Mouse (Mus musculus) adrenal gland, adult 18-20 months (tissue): ENCODE data around the gene Pygm. TPM values are rescaled to one million over a fixed set of nuclear protein-coding genes. Genes with fewer than 3 reads are reported as not detected.
A peak's percentile ranks its signal among the peaks of the same experiment; 100 is the strongest.

Source experiments
- DNase-seq, 2 experiments: peaks; one replicate each; pipeline ENCODE4 v3.0.0; 2021 to 2022; ENCODE audit warnings: low spot score in 2 of 2
- total RNA-seq, 2 experiments: library from RNA; stranded (reverse); gene quantifications; 1 replicate in 1 of 2; 2 replicates in 1 of 2; pipeline ENCODE4 v1.2.3; 2021

The Pygm gene
- total RNA-seq, 2 experiments from 2014 or later = 55.0 to 65.0 TPM

DNA sequence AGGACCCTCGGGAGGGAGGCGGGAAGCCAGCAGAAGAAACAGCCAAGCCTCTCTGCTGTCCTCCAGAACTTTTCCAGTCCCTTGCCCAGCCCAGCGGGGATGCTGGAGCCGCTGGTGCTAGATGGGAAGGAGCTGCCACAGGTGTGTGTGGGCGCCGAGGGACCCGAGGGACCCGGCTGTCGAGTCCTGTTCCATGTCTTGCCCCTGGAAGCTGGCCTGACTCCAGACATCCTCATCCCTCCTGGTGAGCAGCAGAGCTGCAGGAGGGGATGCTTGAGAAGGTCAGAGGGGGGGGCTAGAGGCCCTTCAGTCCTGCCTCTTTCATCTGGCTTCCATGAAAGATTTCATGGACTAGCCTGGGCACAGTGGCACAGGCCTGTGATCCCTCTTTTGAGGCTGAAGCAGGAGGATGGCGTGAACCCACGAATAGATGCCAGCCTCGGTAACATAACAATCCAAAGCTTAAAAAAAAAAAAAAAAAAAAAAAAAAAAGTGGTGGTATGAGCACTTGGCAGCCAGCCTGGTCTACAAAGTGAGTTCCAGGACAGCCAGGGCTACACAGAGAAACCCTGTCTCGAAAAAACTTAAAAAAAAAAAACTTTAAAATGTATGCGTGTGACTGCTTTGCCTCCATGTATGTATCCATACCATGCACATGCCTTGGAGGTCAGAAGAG lies 32.6 kb upstream of the Pygm start:
- DNase-seq = no peak

DNA sequence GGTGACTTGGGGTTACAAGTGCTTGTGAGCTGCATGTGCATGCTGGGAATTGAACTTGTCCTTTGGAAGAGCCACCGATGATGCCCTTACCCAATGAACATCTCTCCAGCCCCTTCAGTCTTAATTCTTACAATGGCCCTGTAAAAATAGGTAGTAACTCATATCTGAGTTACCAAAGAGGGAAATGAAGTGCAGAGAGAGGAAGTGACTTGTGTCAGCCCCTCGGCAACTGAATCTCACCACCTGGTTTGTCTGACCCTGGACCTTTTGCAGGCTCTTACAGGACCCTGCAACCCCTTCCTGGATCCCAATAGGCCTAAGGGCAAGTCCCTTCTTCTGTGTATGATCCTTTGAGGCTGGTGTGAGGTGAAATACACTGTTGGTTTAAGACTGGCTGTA lies 32.1 kb upstream of the Pygm start:
- no peak for DNase-seq

GRCm38 (mm10) chr19:6354030-6354429 lies 30.2 kb upstream of the Pygm start:
- DNase-seq = no peak

DNA sequence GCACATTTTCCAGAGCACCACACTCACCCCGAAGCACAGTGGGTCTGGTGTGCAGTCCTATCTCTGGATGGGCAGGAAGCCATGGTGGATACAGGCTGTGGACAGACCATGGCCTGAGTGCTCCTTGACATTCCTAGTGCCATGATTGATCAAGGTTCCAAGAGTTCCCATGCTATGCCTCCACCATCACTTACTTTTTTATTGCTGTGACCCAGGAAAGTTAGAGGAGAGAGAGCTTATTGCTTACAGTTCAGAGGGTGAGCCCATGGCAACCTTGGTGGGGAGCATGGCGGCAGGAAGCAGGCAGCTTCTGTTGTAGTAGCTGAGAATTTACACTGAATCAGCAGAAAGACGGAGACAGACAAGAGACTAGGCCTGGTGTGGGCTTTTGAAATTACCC lies 22.9 kb upstream of the Pygm start:
- no peak for DNase-seq

GRCm38 (mm10) chr19:6363091-6363410 lies 21.1 kb upstream of the Pygm start:
- DNase-seq = no peak

DNA sequence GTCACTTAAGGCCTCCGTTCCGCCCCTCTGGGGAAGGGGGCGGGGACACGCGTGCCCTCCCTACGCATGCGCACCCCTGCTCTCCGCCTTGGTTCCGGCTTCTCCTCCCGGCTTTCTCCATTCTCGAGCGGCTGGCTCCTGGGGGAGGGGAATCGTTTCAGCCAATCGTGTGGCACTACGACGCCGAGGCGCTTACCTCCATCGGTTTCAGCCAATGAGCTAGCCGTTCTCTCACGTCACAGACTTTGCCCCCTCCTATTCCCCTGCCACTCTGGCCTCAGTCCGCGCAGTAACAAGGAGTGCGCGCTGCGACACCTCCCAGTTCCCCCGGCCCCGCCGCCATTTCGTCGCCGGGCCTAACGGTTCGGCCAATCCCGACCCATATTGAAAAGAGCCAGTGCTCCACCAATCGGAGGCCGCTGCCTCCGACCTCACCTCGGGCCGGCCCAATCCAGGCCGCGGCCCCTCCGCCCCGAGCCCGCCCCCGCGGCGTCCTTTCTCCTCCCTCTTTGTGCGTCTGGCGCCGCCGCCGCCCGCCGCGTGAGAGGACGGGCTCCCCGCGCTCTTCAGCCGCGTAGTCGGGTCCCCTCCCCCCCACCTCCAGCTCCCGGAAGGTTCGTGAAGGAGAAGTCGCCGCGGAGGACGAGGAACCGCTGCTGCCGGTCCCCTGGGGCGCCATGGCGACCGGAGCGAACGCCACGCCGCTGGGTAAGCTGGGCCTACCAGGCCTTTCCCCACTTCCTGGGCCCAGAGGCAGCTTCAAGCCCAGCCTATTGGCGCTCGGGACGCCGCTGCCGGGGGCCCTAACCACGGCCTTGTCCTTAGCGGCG lies 20.6 kb upstream of the Pygm start, which contains the start of gene Sf1:
Gene Sf1 (plus strand): TSS at position 280 of the 830 bp plus-strand sequence.
- DNase-seq = peak; percentile 99

GRCm38 (mm10) chr19:6364317-6364725 lies 19.9 kb upstream of the Pygm start:
- peak; percentile 91 to 92 for DNase-seq

- DNase-seq = no peak
These were observed 19.4 kb upstream of the Pygm start for GRCm38 (mm10) chr19:6364842-6365241.

DNA sequence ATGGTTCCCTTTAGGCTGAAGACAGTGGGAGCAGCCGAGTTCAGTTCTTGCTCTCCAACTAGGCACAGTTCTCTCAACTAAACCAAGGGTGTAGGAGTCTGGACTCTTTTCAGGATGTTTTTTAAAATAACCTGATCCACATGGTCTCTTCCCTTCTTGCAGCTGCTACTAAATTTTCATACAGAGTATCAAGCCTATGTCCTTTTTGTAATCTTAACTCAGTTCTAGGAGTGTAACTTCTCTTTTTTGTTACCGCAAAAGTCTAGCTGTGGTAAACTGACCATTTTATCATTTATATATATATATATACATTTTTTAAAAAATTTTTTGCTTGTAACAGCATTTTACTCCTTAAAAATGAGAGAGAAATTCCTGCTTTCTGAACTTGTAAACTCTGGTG lies 14.0 kb upstream of the Pygm start:
- no peak for DNase-seq

DNA sequence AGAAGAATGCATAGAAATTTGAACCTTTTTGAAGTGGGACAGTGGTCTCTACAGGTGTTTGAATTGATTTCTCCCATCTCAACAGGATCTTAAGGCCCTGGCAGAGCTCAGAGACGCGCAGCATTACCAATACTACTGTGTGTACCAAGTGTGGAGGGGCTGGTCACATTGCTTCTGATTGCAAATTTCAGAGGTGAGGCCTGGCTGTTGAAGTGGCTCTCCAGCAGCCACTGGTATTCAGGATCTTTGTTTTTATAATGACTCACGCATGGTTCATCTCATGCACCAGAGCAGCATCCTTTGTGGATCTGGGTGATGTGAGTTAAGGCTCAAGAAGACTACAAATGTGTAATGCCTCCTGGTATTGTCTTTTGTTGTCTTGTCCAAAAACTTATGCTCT lies 11.8 kb upstream of the Pygm start:
- DNase-seq = no peak

GRCm38 (mm10) chr19:6373539-6374400 lies 10.4 kb upstream of the Pygm start:
- peak; percentile 81 to 86 for DNase-seq

DNA sequence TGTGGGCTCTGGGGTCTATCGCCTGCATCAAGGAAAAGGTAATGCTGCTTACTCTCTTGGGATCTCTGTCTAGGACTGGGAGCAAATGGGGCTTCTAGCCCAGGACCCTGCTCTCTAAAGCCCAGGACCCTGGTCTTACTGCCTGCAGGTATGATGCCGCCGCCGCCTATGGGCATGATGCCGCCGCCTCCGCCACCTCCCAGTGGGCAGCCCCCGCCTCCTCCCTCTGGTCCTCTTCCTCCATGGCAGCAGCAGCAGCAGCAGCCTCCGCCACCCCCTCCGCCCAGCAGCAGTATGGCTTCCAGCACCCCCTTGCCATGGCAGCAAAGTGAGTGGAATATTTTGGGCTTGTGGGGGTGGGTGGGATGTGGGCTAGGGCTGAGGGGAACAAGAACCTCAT lies 9.6 kb upstream of the Pygm start:
- no peak for DNase-seq

- no peak for DNase-seq
These were observed 8.6 kb upstream of the Pygm start for GRCm38 (mm10) chr19:6375423-6376254.

DNA sequence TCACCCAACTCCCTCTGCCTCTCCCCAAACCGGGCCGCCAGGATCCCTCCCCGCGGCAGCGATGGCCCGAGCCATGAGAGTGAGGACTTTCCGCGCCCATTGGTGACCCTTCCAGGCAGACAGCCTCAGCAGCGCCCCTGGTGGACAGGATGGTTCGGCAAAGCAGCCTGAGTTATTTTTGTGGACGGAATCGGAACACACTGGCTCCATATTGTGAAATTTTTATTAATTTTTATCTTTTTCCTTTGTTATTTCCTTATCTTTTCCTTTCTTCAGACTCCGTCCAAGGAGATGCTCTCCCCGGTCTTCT lies 8.0 kb upstream of the Pygm start:
- DNase-seq = no peak

- no peak for DNase-seq
These were observed 7.6 kb upstream of the Pygm start for GRCm38 (mm10) chr19:6376643-6377042.

DNA sequence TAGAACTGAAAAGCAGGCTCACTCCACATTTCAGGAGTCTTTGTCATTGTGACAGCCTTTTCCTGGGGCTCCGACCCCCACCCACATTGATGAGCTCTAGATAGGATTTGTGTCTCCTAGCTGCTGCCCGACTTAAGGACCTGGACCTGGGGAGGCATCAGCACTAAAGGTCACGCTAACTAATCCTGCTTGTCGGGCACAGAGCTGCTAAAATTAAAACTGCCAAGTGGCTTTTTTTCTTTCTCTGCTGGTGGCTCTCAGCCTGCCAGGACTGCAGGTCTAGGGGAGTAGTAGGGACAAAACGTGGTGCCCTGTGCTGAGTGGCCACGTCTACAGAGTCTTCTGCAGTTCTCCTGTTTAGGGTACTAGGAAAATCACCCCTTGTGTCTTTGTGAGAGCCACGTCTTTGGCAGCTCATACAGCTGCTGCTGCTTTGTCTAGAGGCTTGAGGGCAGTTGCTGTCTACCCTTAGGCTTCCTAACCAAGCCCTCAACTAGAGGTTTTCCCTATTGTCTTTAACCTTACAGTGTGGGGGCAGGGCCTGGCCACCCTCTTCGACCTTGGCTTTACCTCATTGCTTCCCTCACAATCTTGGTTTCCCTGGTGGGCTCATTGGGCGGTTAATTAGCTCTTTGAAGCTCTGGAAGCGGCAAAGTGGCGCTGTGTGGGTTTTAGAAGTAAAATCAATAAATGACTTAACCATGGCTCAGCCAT lies 6.7 kb upstream of the Pygm start:
- no peak for DNase-seq

- no peak for DNase-seq
These were observed 3.6 kb upstream of the Pygm start for GRCm38 (mm10) chr19:6380411-6381166.

DNA sequence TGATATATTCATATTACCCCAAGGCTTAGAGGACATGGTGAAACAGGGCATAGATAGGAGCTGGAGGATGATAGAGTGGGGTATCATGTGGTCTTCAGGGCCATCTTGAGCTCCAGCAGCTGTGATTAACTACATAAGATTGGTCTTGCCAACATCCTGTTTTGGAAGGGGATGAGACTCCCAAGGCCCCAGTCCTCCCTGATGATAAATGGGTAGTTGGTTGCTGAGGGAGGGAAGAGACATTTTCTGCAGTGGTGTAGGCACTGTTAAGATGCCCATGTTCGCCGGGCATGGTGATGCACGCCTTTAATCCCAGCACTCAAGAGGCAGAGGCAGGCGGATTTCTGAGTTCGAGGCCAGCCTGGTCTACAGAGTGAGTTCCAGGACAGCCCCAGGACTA lies 3.0 kb upstream of the Pygm start:
- no peak for DNase-seq

DNA sequence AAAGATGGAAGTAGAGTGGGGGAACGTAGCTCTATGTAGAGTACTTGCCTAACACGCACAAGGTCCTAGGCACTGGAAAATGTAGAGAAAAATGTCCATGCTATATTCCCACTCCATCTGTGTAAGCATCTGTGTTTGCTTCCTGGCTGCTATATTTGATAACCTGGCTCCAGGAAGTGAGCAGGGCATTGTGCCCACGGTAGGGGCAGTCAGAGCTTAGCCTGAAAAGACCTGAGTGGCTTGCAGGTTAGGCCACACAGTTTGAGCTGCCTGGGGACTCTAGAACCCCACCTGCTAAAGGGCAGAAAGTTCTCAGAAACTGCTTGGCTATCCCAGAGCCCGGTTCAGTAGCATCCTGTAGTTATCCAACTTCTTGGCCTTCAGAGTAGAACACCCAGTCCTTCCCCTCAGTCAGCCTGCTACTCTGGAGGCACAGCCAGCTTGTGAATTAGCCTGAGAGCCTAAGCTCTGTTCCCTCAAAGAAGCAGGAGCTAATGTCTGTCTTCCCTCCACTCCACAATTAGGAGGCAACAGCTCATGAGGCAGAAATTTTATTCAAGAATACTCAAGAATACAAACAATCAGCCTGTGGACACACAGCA lies 1.8 kb upstream of the Pygm start:
- no peak for DNase-seq
